ENCODE assay signal across 26 mouse cellular contexts in genomic region chr13:99386341-99386740, GRCm38 (mm10). TPM values are rescaled to one million over a fixed set of nuclear protein-coding genes. Genes with fewer than 3 reads are reported as not detected.
DNase-seq lines count a peak whose midpoint lies in the region; ATAC-seq and TF ChIP-seq lines count a peak whose summit lies in the region.
"Had no signal": no experiment of that assay in that cellular context is flagged by ENCODE, and none has a peak within 500 bp of the region (broad histone marks: within the 10 kb centered on the region; RNA-seq: fewer than 3 reads in every experiment).

No protein-coding gene starts in this region.

- no peaks in the 10 kb centered on the region for H3K27me3 ChIP-seq in heart, adult 2 months (ENCODE audit: control insufficient read depth, insufficient read depth, low read length)
- no peaks in the 10 kb centered on the region for H3K27me3 ChIP-seq in heart, embryonic 16.5 days (ENCODE audit: control insufficient read depth, insufficient read depth, low read length)
- H3K27me3 ChIP-seq: embryonic facial prominence, embryonic 13.5 days; forebrain, embryonic 12.5 days; forebrain, embryonic 15.5 days; heart, embryonic 15.5 days; hindbrain, embryonic 13.5 days; intestine, embryonic 15.5 days had no signal

- no peak overlapping the region for H3K4me3 ChIP-seq in heart, adult 2 months
- no peak overlapping the region for H3K4me3 ChIP-seq in heart, embryonic 16.5 days (ENCODE audit: low read length)
- no peak overlapping the region for H3K4me3 ChIP-seq in brown adipose tissue, adult 24 weeks (ENCODE audit: insufficient read depth, low read depth, low read length)
- H3K4me3 ChIP-seq: embryonic facial prominence, embryonic 10.5 days; embryonic facial prominence, embryonic 13.5 days; erythroblast, embryonic 14.5 days; forebrain, embryonic 12.5 days; forebrain, embryonic 15.5 days; heart, embryonic 15.5 days; hindbrain, embryonic 10.5 days; hindbrain, embryonic 13.5 days; intestine, embryonic 15.5 days had no signal

- H3K9me3 ChIP-seq in heart, embryonic 16.5 days (replicated peaks; ENCODE audit: control insufficient read depth, low read length): no peaks in the 10 kb centered on the region
- H3K9me3 ChIP-seq: embryonic facial prominence, embryonic 10.5 days; embryonic facial prominence, embryonic 13.5 days; forebrain, embryonic 12.5 days; forebrain, embryonic 15.5 days; heart, embryonic 15.5 days; hindbrain, embryonic 10.5 days; hindbrain, embryonic 13.5 days; intestine, embryonic 15.5 days had no signal

- no peak for TF ChIP-seq EP300 in heart, adult 2 months (IDR thresholded peaks at IDR 0.05; ENCODE audit: insufficient read depth, low read depth, low read length)

- no peak for TF ChIP-seq POLR2A in heart, adult 2 months (IDR thresholded peaks at IDR 0.05; ENCODE audit: insufficient read depth, low read depth, low read length)

- no peak for DNase-seq in heart, adult 2 months
- no peak for DNase-seq in heart, adult 18-20 months
- no peak for DNase-seq in heart, postnatal 25 days (ENCODE audit: low spot score)
- DNase-seq in layer of hippocampus, postnatal 14 days (ENCODE audit: low spot score in 2 of 2): no peak
- DNase-seq: adrenal gland, adult 2 months; adrenal gland, postnatal 14 days; cerebellum, adult 11-12 months; cerebellum, adult 8-10 months; cerebellum, postnatal 10 days; cerebellum, postnatal 36 days; embryo, embryonic 11 days; gastrocnemius, postnatal 10 days; heart, postnatal 36 days; kidney, adult 11 months had no signal

- ATAC-seq in heart, embryonic 16.5 days (replicated peaks; ENCODE audit: extremely low read depth, insufficient read depth, low FRiP score): no peak
- ATAC-seq: CD4-positive, CD25-positive, alpha-beta regulatory T cell, adult 4 months; forebrain, embryonic 15.5 days; intestine, embryonic 15.5 days had no signal

- H3K27ac ChIP-seq in heart, adult 2 months: peak overlapping the region; percentile 26
- H3K27ac ChIP-seq in heart, embryonic 16.5 days (ENCODE audit: low read length): peak overlapping the region; percentile 46; the same call in 1 of the 2 replicates
- H3K27ac ChIP-seq in brown adipose tissue, adult 24 weeks (replicated peaks; ENCODE audit: low read depth, low read length): peak overlapping the region; percentile 4; the same call in 1 of the 2 replicates
- H3K27ac ChIP-seq: embryonic facial prominence, embryonic 10.5 days; embryonic facial prominence, embryonic 13.5 days; forebrain, embryonic 12.5 days; forebrain, embryonic 15.5 days; heart, embryonic 15.5 days; hindbrain, embryonic 10.5 days; hindbrain, embryonic 13.5 days; intestine, embryonic 15.5 days had no signal

- H3K79me2 ChIP-seq in heart, adult 2 months (replicated peaks; ENCODE audit: control insufficient read depth, insufficient read depth, low read length): no peaks in the 10 kb centered on the region

- H3K4me2 ChIP-seq in heart, embryonic 16.5 days (ENCODE audit: low read depth, low read length): no peak overlapping the region
- H3K4me2 ChIP-seq: embryonic facial prominence, embryonic 13.5 days; forebrain, embryonic 12.5 days; forebrain, embryonic 15.5 days; heart, embryonic 15.5 days; hindbrain, embryonic 13.5 days; intestine, embryonic 15.5 days had no signal

- no peak for TF ChIP-seq CTCF in heart, adult 2 months (IDR thresholded peaks at IDR 0.05)

- H3K36me3 ChIP-seq in heart, adult 2 months (ENCODE audit: control insufficient read depth, insufficient read depth, low read length): peaks cover 5% of the 10 kb centered on the region
- no peaks in the 10 kb centered on the region; the same call in 1 of the 2 replicates for H3K36me3 ChIP-seq in heart, embryonic 16.5 days (ENCODE audit: control insufficient read depth, insufficient read depth)
- H3K36me3 ChIP-seq: forebrain, embryonic 12.5 days; forebrain, embryonic 15.5 days; heart, embryonic 15.5 days; hindbrain, embryonic 13.5 days; intestine, embryonic 15.5 days had no signal

- H3K9ac ChIP-seq in heart, adult 2 months (ENCODE audit: low read depth, low read length): no peak overlapping the region
- H3K9ac ChIP-seq in heart, embryonic 16.5 days (ENCODE audit: low read length): no peak overlapping the region
- H3K9ac ChIP-seq: embryonic facial prominence, embryonic 13.5 days; forebrain, embryonic 12.5 days; forebrain, embryonic 15.5 days; heart, embryonic 15.5 days; hindbrain, embryonic 13.5 days; intestine, embryonic 15.5 days had no signal

- intact Hi-C loops in heart, adult 2 months (cut with DNase I): no loop called here
- intact Hi-C loops in heart, postnatal 25 days (cut with DNase I): no loop called here

- H3K4me1 ChIP-seq in heart, adult 2 months (ENCODE audit: control insufficient read depth, insufficient read depth, low read length): peaks cover 14% of the 10 kb centered on the region
- no peaks in the 10 kb centered on the region for H3K4me1 ChIP-seq in heart, embryonic 16.5 days (ENCODE audit: control insufficient read depth, insufficient read depth, low read length)
- peaks cover 14% of the 10 kb centered on the region for H3K4me1 ChIP-seq in brown adipose tissue, adult 24 weeks (ENCODE audit: control insufficient read depth, insufficient read depth, insufficient read length, low read length)
- H3K4me1 ChIP-seq: hindbrain, embryonic 10.5 days; intestine, embryonic 15.5 days had no signal

- 52% methylated on average over 7 of the region's 7 CpGs for WGBS in heart, adult 2 months
- 78% methylated on average over 7 of the region's 7 CpGs for WGBS in heart, embryonic 16.5 days

RNA-seq across cellular contexts. Expression of gene Mrps27, which starts 41.8 kb away (rescaled TPM):
- 10 to 100 TPM; 40.8 to 48.0 TPM for total RNA-seq in heart, adult 2 months (2021)
- polyA plus RNA-seq in heart, adult 2 months (2012; rRNA removed): 39.3 and 41.7 TPM in 2 replicates
- total RNA-seq in heart, adult 18-20 months (2021): 10 to 100 TPM; 49.5 to 50.0 TPM
- 96.5 and 97.0 TPM in 2 replicates for polyA plus RNA-seq in heart, embryonic 16.5 days (2015; fragmentation: Nextera tagmentation; extraction: Ambion mirVana)
- 10 to 100 TPM; 49.1 to 49.8 TPM for total RNA-seq in heart, postnatal 25 days (2021)
- polyA plus RNA-seq in brown adipose tissue, adult 24 weeks (2012; ENCODE audit: insufficient read depth, insufficient read length, missing spikeins): 58.4 and 61.0 TPM in 2 replicates
- 10 to 100 TPM; 25.9 to 26.5 TPM for total RNA-seq in layer of hippocampus, postnatal 14 days (2021)

RNA-seq across cellular contexts. Expression of gene Ptcd2, which starts 41.8 kb away (rescaled TPM):
- 10 to 100 TPM; 49.6 to 51.2 TPM for total RNA-seq in heart, adult 2 months (2021)
- 35.0 and 44.9 TPM in 2 replicates for polyA plus RNA-seq in heart, adult 2 months (2012; rRNA removed)
- total RNA-seq in heart, adult 18-20 months (2021): 10 to 100 TPM; 55.4 to 60.7 TPM
- polyA plus RNA-seq in heart, embryonic 16.5 days (2015; fragmentation: Nextera tagmentation; extraction: Ambion mirVana): 78.8 and 79.2 TPM in 2 replicates
- 10 to 100 TPM; 49.9 to 51.6 TPM for total RNA-seq in heart, postnatal 25 days (2021)
- 39.8 and 48.7 TPM in 2 replicates for polyA plus RNA-seq in brown adipose tissue, adult 24 weeks (2012; ENCODE audit: insufficient read depth, insufficient read length, missing spikeins)
- 10 to 100 TPM; 30.2 to 32.8 TPM for total RNA-seq in layer of hippocampus, postnatal 14 days (2021)
